Mouse (Mus musculus): ENCODE results near the gene 1500009C09Rik. TPM values are rescaled to one million over a fixed set of nuclear protein-coding genes. Genes with fewer than 3 reads are reported as not detected.

The 1500009C09Rik gene
- polyA plus RNA-seq, 2 experiments, result 0.02 TPM; not detected in 1

DNA sequence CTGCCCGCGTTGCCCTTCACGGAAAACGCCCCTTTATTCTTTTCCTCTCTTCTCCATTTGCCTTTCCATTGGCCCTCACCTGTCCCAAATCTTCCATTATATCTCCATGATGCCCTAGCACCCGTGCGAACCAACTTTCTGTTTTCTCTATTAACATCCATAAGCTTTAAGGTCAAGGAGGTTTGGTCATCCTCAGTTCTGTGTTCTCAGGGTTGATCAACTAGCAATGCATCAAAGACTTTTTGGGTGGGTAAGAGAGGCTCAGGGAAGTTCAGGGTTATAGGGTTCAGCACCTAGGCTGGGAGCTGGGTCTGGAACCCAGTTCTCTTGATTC, 22.4 kb downstream of the 1500009C09Rik start, which contains the start of gene Sept3:
Sept3 (plus strand) TSS at position 301 of the 334 bp plus-strand sequence.
- WGBS (ENCODE audit: insufficient replicate concordance), result 22% methylated on average over 6 of the region's 6 CpGs
- Histone ChIP-seq H3K4me1 (replicated peaks; ENCODE audit: control insufficient read depth in 2 of 2, insufficient read depth in 2 of 2, low read length in 1 of 2) (no peaks in the 10 kb centered on the region), H3K4me3 (ENCODE audit: insufficient read depth in 1 of 2, low read depth in 2 of 2, low read length in 2 of 2) (peak within 1 kb of the TSS in 1 of 2 experiments; percentile 42; a peak in 2 of 4 replicates), H3K9ac (replicated peaks) (no peak within 1 kb of the TSS), H3K9me3 (ENCODE audit: control insufficient read depth, low read length) (no peaks in the 10 kb centered on the region), H3K27ac (no peak within 1 kb of the TSS), H3K36me3 (replicated peaks; ENCODE audit: control insufficient read depth, insufficient read depth, low read depth) (no peaks in the 10 kb centered on the region), H3K4me2 (ENCODE audit: low read depth) (peak within 1 kb of the TSS; percentile 57), H3K27me3 (ENCODE audit: control insufficient read depth, insufficient read depth, low read length) (peaks cover 42% of the 10 kb centered on the region)
- ATAC-seq (ENCODE audit: insufficient read depth), result no peak
- DNase-seq (ENCODE audit: low read depth in 3 of 3, low spot score in 3 of 3), result no peak
- TF ChIP-seq CTCF (IDR thresholded peaks at IDR 0.05; ENCODE audit: low read depth) (no peak), EP300 (IDR thresholded peaks at IDR 0.05; ENCODE audit: low read depth) (no peak)

DNA sequence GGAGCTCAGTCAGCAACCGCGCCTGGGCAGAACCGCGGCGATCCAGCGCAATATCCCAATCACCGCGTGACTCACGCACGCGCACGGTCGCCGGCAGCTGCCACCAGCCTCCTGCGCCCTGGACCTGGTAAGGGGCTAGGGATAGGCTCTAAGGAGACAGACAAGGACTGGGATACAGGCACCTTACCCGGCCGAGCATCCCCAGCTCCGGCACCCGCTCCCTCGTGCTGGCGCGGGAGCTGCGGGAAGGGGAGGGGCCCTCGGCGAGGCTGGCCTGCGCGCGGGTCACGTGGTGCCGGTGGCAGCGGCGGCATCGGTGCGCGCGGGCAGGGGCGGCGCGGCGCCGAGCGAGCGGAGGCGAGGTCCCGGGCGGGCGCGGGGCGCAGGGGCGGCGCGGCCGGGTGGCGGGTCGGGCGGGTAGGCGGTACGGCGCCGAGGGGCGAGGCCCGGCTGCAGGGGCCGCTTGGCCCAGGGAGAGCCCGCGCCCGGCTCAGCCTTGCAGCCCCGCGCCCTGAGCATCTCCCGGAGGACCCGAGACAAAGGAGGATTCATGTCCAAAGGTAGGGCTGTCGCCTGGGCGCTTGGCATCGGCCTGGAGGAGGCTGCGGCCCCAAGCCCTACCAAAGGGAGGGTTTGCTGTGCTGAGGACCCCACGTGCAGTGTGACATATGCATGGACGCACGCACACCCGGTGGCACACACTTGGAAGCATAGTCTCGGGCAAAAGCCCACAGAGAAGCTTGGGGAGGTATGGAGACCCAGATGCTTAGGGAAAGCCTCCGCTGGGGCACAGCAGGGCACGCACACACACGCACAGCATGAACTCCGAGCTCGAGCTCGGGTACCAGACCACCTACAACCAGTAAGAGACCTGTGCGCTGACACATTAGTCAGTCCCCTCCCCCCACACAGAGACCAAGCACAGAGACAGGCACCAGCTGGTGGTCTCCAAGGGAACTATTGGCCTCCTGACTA, 23.0 kb downstream of the 1500009C09Rik start:
- H3K4me3 ChIP-seq (ENCODE audit: insufficient read depth in 1 of 2, low read depth in 2 of 2, low read length in 2 of 2), result peak overlapping the region in 1 of 2 experiments; percentile 42; a peak in 2 of 4 replicates
- H3K4me1 ChIP-seq (replicated peaks; ENCODE audit: control insufficient read depth in 2 of 2, insufficient read depth in 2 of 2, low read length in 1 of 2), result no peaks in the 10 kb centered on the region
- ATAC-seq (ENCODE audit: insufficient read depth) (no peak), DNase-seq (ENCODE audit: low read depth in 3 of 3, low spot score in 3 of 3) (no peak)
- H3K36me3 ChIP-seq (replicated peaks; ENCODE audit: control insufficient read depth, insufficient read depth, low read depth), result no peaks in the 10 kb centered on the region
- H3K4me2 ChIP-seq (ENCODE audit: low read depth), result peak overlapping the region; percentile 57
- 1% methylated on average over 82 of the region's 86 CpGs for WGBS (ENCODE audit: insufficient replicate concordance)
- no peak overlapping the region for H3K27ac ChIP-seq
- no peak overlapping the region for H3K9ac ChIP-seq (replicated peaks)
- no peak for TF ChIP-seq CTCF (IDR thresholded peaks at IDR 0.05; ENCODE audit: low read depth)
- no peak for TF ChIP-seq EP300 (IDR thresholded peaks at IDR 0.05; ENCODE audit: low read depth)
- peaks cover 42% of the 10 kb centered on the region for H3K27me3 ChIP-seq (ENCODE audit: control insufficient read depth, insufficient read depth, low read length)
- H3K9me3 ChIP-seq (ENCODE audit: control insufficient read depth, low read length), result no peaks in the 10 kb centered on the region

DNA sequence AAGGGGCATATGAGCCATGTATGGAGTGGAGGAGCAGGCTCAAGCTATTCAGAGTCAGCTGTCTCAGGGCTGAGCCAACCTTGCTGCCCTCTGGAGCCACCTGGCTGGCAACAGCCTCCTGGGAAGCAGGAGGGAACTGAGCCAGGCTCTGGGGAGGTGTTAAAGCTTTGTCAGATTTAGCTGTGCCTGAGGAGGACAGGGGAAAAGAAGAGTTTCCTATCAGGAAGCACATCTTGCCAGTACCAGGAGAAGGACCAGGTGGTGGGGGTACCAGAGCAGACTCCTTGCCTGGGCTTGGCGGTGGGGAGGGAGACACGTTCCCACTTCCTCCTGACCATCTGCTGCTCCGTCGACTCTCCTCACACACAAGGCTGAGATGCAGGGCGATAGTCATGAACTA, 25.4 kb downstream of the 1500009C09Rik start:
- WGBS (ENCODE audit: insufficient replicate concordance), result 22% methylated on average over 5 of the region's 5 CpGs
- ATAC-seq (ENCODE audit: insufficient read depth) (no peak), DNase-seq (ENCODE audit: low read depth in 3 of 3, low spot score in 3 of 3) (no peak)
- Histone ChIP-seq H3K27ac (no peak overlapping the region), H3K4me1 (replicated peaks; ENCODE audit: control insufficient read depth in 2 of 2, insufficient read depth in 2 of 2, low read length in 1 of 2) (no peaks in the 10 kb centered on the region), H3K9ac (replicated peaks) (no peak overlapping the region), H3K4me3 (ENCODE audit: insufficient read depth in 1 of 2, low read depth in 2 of 2, low read length in 2 of 2) (no peak overlapping the region), H3K36me3 (replicated peaks; ENCODE audit: control insufficient read depth, insufficient read depth, low read depth) (no peaks in the 10 kb centered on the region), H3K27me3 (ENCODE audit: control insufficient read depth, insufficient read depth, low read length) (peaks cover 40% of the 10 kb centered on the region), H3K4me2 (ENCODE audit: low read depth) (no peak overlapping the region), H3K9me3 (ENCODE audit: control insufficient read depth, low read length) (no peaks in the 10 kb centered on the region)
- no peak for TF ChIP-seq EP300 (IDR thresholded peaks at IDR 0.05; ENCODE audit: low read depth)
- TF ChIP-seq CTCF (IDR thresholded peaks at IDR 0.05; ENCODE audit: low read depth), result no peak

DNA sequence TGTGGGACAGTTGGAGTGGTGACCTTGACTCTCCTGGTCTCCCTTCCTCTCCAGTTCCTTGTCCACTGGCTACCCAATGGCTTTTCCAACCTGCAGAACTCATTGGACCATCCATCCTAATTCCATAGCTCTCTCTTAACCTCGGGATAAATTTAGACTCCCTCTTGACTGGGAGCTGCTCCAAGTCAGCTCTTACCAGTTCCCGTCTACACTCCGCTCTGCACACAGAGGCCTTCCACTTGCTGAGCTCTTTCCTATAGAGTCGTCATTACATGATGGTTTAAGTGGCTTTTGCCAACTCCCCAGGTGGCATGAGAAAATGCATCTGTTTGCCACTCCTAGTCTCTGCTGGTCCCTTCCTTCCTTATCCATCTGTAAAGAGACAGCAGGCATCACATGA, 28.4 kb downstream of the 1500009C09Rik start:
- no peaks in the 10 kb centered on the region for H3K9me3 ChIP-seq (ENCODE audit: control insufficient read depth, low read length)
- TF ChIP-seq EP300 (IDR thresholded peaks at IDR 0.05; ENCODE audit: low read depth) (no peak), CTCF (IDR thresholded peaks at IDR 0.05; ENCODE audit: low read depth) (no peak)
- peaks cover 12% of the 10 kb centered on the region for H3K27me3 ChIP-seq (ENCODE audit: control insufficient read depth, insufficient read depth, low read length)
- no peaks in the 10 kb centered on the region for H3K36me3 ChIP-seq (replicated peaks; ENCODE audit: control insufficient read depth, insufficient read depth, low read depth)
- DNase-seq (ENCODE audit: low read depth in 3 of 3, low spot score in 3 of 3), result no peak
- ATAC-seq (ENCODE audit: insufficient read depth), result no peak
- H3K4me3 ChIP-seq (ENCODE audit: insufficient read depth in 1 of 2, low read depth in 2 of 2, low read length in 2 of 2), result no peak overlapping the region
- no peak overlapping the region for H3K9ac ChIP-seq (replicated peaks)
- 57% methylated on average over 4 of the region's 4 CpGs for WGBS (ENCODE audit: insufficient replicate concordance)
- H3K4me1 ChIP-seq (replicated peaks; ENCODE audit: control insufficient read depth in 2 of 2, insufficient read depth in 2 of 2, low read length in 1 of 2), result no peaks in the 10 kb centered on the region
- H3K4me2 ChIP-seq (ENCODE audit: low read depth), result no peak overlapping the region
- no peak overlapping the region for H3K27ac ChIP-seq

DNA sequence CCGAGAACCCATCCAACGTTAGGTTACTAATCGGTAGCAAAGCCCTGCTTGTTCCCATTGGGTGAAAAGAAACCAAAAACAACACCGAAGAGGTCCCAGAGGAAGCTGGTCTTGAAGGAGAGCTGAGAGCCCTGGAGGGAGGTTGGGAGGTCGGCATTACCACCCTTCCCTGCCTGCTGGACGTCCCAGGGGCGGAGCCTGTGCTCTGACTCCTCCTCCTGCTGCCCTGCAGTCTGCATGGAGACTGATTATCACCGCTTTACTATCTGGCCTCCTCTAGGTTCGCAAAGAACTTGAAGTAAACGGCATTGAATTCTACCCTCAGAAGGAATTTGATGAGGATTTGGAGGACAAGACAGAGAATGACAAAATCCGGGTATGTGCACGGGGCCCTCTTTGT, 34.0 kb downstream of the 1500009C09Rik start:
- Histone ChIP-seq H3K4me2 (ENCODE audit: low read depth) (no peak overlapping the region; the same call in 1 of the 2 replicates), H3K4me1 (replicated peaks; ENCODE audit: control insufficient read depth in 2 of 2, insufficient read depth in 2 of 2, low read length in 1 of 2) (no peaks in the 10 kb centered on the region), H3K4me3 (ENCODE audit: insufficient read depth in 1 of 2, low read depth in 2 of 2, low read length in 2 of 2) (no peak overlapping the region), H3K27ac (no peak overlapping the region), H3K9me3 (ENCODE audit: control insufficient read depth, low read length) (no peaks in the 10 kb centered on the region), H3K27me3 (ENCODE audit: control insufficient read depth, insufficient read depth, low read length) (no peaks in the 10 kb centered on the region), H3K36me3 (replicated peaks; ENCODE audit: control insufficient read depth, insufficient read depth, low read depth) (no peaks in the 10 kb centered on the region), H3K9ac (replicated peaks) (no peak overlapping the region)
- WGBS (ENCODE audit: insufficient replicate concordance), result 29% methylated on average over 12 of the region's 12 CpGs
- ATAC-seq (ENCODE audit: insufficient read depth), result peak; percentile 69
- DNase-seq (ENCODE audit: low read depth in 3 of 3, low spot score in 3 of 3), result no peak
- TF ChIP-seq EP300 (IDR thresholded peaks at IDR 0.05; ENCODE audit: low read depth) (no peak), CTCF (IDR thresholded peaks at IDR 0.05; ENCODE audit: low read depth) (no peak)
